Mouse (Mus musculus): ENCODE results near the gene Dmkn. TPM values are rescaled to one million over a fixed set of nuclear protein-coding genes. Genes with fewer than 3 reads are reported as not detected.

Dmkn gene
- polyA plus RNA-seq, 1 experiment from 2014 or later, result 0.57 TPM

- ATAC-seq, result no peak
- Histone ChIP-seq H3K9me3 (no peaks in the 10 kb centered on the region), H3K4me1 (replicated peaks) (0 out of 2 replicates have a peak, but pooled peaks cover 2% of the 10 kb centered on the region), H3K27ac (no peak overlapping the region), H3K4me3 (replicated peaks) (no peak overlapping the region), H3K36me3 (no peaks in the 10 kb centered on the region), H3K27me3 (no peaks in the 10 kb centered on the region), H3K9ac (replicated peaks) (no peak overlapping the region), H3K4me2 (replicated peaks) (no peak overlapping the region)
- WGBS, result 26% methylated on average over 9 of the region's 9 CpGs
Measured at GRCm38 (mm10) chr7:30769236-30769635, 5.7 kb downstream of the Dmkn start.

- ATAC-seq, result no peak
- Histone ChIP-seq H3K36me3 (no peaks in the 10 kb centered on the region), H3K27me3 (no peaks in the 10 kb centered on the region), H3K9ac (replicated peaks) (no peak overlapping the region), H3K4me2 (replicated peaks) (no peak overlapping the region), H3K4me3 (replicated peaks) (no peak overlapping the region), H3K9me3 (no peaks in the 10 kb centered on the region), H3K27ac (no peak overlapping the region), H3K4me1 (replicated peaks) (no peaks in the 10 kb centered on the region)
- WGBS, result 93% methylated on average over 9 of the region's 9 CpGs
Measured at GRCm38 (mm10) chr7:30776104-30776503, 12.5 kb downstream of the Dmkn start.

DNA sequence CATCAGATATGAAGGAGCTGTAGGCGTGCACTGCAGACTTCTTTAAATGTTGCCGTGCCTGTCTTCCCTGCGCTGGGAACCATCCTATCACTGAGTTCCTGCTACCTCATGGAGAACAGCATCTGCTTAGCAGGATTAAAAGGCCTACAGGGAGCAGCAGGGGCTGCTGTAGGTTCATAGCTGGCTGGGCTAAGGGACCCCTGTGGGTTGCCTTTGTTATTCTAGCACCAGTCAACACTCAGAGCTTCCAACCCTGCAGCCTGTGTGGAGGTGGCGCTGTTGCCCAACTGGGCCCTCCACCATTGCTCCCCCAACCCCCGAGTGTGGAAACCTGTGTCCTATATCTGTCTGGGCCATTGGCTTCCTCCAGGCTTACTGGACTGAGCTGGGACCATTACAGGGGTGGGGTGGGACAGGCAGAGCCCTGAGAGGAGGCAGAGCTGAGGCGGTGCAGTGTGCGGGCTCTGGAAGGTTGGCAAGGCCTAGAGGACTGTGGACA is 13.6 kb downstream of the Dmkn start:
- H3K4me2 ChIP-seq (replicated peaks), result no peak overlapping the region
- H3K4me3 ChIP-seq (replicated peaks), result no peak overlapping the region
- H3K27me3 ChIP-seq, result no peaks in the 10 kb centered on the region
- H3K9me3 ChIP-seq, result no peaks in the 10 kb centered on the region
- no peak overlapping the region for H3K9ac ChIP-seq (replicated peaks)
- no peak overlapping the region for H3K27ac ChIP-seq
- no peaks in the 10 kb centered on the region for H3K36me3 ChIP-seq
- no peak; the same call in 1 of the 2 replicates for ATAC-seq
- H3K4me1 ChIP-seq (replicated peaks), result no peaks in the 10 kb centered on the region
- 49% methylated on average over 7 of the region's 7 CpGs for WGBS

GRCm38 (mm10) chr7:30777911-30778310 is 14.4 kb downstream of the Dmkn start:
- Histone ChIP-seq H3K4me3 (replicated peaks) (no peak overlapping the region), H3K36me3 (no peaks in the 10 kb centered on the region), H3K9me3 (no peaks in the 10 kb centered on the region), H3K4me1 (replicated peaks) (no peaks in the 10 kb centered on the region), H3K9ac (replicated peaks) (no peak overlapping the region), H3K27me3 (no peaks in the 10 kb centered on the region), H3K4me2 (replicated peaks) (no peak overlapping the region), H3K27ac (no peak overlapping the region)
- ATAC-seq, result no peak
- 95% methylated on average over 1 of the region's 1 CpGs for WGBS

GRCm38 (mm10) chr7:30781792-30782191 is 18.2 kb downstream of the Dmkn start:
- Histone ChIP-seq H3K27ac (no peak overlapping the region), H3K36me3 (no peaks in the 10 kb centered on the region), H3K4me3 (replicated peaks) (no peak overlapping the region), H3K9me3 (no peaks in the 10 kb centered on the region), H3K9ac (replicated peaks) (no peak overlapping the region), H3K27me3 (no peaks in the 10 kb centered on the region), H3K4me2 (replicated peaks) (no peak overlapping the region), H3K4me1 (replicated peaks) (peaks cover 7% of the 10 kb centered on the region)
- 72% methylated on average over 4 of the region's 4 CpGs for WGBS
- no peak for ATAC-seq

GRCm38 (mm10) chr7:30782658-30783057 is 19.1 kb downstream of the Dmkn start:
- no peaks in the 10 kb centered on the region for H3K27me3 ChIP-seq
- ATAC-seq, result no peak
- WGBS, result 83% methylated on average over 3 of the region's 3 CpGs

GRCm38 (mm10) chr7:30785154-30785553 is 21.6 kb downstream of the Dmkn start:
- H3K36me3 ChIP-seq, result no peaks in the 10 kb centered on the region
- H3K4me2 ChIP-seq (replicated peaks), result no peak overlapping the region
- peak overlapping the region; percentile 30; the same call in 1 of the 2 replicates for H3K27ac ChIP-seq
- no peaks in the 10 kb centered on the region for H3K9me3 ChIP-seq
- H3K4me1 ChIP-seq (replicated peaks), result peaks cover 7% of the 10 kb centered on the region
- WGBS, result 68% methylated on average over 1 of the region's 1 CpGs
- H3K9ac ChIP-seq (replicated peaks), result no peak overlapping the region
- H3K27me3 ChIP-seq, result no peaks in the 10 kb centered on the region
- H3K4me3 ChIP-seq (replicated peaks), result no peak overlapping the region
- 0 out of 2 replicates have a peak, but pooled peaks have one; percentile 27 for ATAC-seq

More at GRCm38 (mm10) chr7:30782658-30783057, 19.1 kb downstream of the Dmkn start:
- Histone ChIP-seq H3K9me3 (no peaks in the 10 kb centered on the region), H3K36me3 (no peaks in the 10 kb centered on the region), H3K9ac (replicated peaks) (no peak overlapping the region), H3K4me3 (replicated peaks) (no peak overlapping the region), H3K4me1 (replicated peaks) (peaks cover 7% of the 10 kb centered on the region), H3K4me2 (replicated peaks) (no peak overlapping the region), H3K27ac (no peak overlapping the region)

DNA sequence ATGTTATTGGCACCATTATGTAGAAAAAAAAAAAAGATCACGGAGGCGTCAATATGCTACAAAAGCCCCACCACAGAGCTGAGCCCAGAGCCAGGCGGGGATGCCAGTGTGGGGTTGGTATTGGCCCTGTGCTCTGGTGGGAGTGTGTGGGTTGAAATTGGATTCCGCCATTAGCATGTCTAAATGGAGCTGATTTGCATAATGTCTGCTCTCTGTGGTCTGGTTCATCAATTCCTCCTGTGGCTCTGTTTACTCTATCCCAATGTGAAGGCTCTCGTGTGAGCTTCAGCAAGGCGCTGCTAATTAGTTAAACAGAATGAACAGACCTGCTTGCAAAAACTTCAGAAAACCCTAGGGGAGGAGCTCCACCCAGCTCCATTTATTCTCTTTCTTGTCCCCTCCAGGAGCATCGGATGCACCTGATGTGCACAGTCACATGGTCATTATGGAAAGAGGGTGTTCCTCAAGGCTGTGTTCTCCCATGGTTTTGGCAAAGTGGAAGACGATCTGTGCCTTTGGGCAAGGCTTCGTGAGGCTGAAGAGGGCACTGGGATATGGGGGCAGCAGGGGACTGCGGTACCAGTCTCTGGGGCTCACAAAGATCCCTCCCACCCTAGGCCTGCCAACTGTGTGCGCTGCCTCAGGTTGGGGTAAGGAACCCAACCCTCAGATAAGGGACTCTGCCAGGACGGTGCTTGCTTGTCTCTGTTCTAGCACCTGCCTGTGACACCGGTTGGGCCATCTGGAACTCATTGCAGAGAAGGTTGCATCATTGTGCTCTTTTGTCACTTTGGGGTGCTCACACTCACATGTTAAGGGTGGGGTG is 22.4 kb downstream of the Dmkn start:
- H3K27me3 ChIP-seq, result no peaks in the 10 kb centered on the region
- H3K4me1 ChIP-seq (replicated peaks), result peaks cover 7% of the 10 kb centered on the region
- H3K9me3 ChIP-seq, result no peaks in the 10 kb centered on the region
- ATAC-seq, result peak; percentile 74
- peak overlapping the region; percentile 30; the same call in 1 of the 2 replicates for H3K27ac ChIP-seq
- no peak overlapping the region for H3K9ac ChIP-seq (replicated peaks)
- H3K4me2 ChIP-seq (replicated peaks), result no peak overlapping the region
- WGBS, result 69% methylated on average over 13 of the region's 13 CpGs
- no peaks in the 10 kb centered on the region for H3K36me3 ChIP-seq
- no peak overlapping the region for H3K4me3 ChIP-seq (replicated peaks)

- H3K4me1 ChIP-seq (replicated peaks), result peaks cover 7% of the 10 kb centered on the region
- no peaks in the 10 kb centered on the region for H3K27me3 ChIP-seq
- no peak within 1 kb of the TSS for H3K27ac ChIP-seq
- H3K4me3 ChIP-seq (replicated peaks), result no peak within 1 kb of the TSS
- H3K4me2 ChIP-seq (replicated peaks), result no peak within 1 kb of the TSS
- ATAC-seq, result no peak
- H3K9ac ChIP-seq (replicated peaks), result no peak within 1 kb of the TSS
- 42% methylated on average over 15 of the region's 15 CpGs for WGBS
- H3K9me3 ChIP-seq, result no peaks in the 10 kb centered on the region
- H3K36me3 ChIP-seq, result no peaks in the 10 kb centered on the region
Measured at GRCm38 (mm10) chr7:30787377-30788022, 23.9 kb downstream of the Dmkn start, which contains the start of gene Krtdap. TSS of gene Krtdap (plus strand) at chr7:30787896.

GRCm38 (mm10) chr7:30790141-30790540 is 26.6 kb downstream of the Dmkn start:
- Histone ChIP-seq H3K4me2 (replicated peaks) (no peak overlapping the region), H3K4me1 (replicated peaks) (peaks cover 7% of the 10 kb centered on the region), H3K36me3 (no peaks in the 10 kb centered on the region), H3K9me3 (no peaks in the 10 kb centered on the region), H3K27ac (no peak overlapping the region), H3K4me3 (replicated peaks) (no peak overlapping the region), H3K9ac (replicated peaks) (no peak overlapping the region), H3K27me3 (no peaks in the 10 kb centered on the region)
- 81% methylated on average over 10 of the region's 10 CpGs for WGBS
- no peak for ATAC-seq

GRCm38 (mm10) chr7:30791921-30792320 is 28.4 kb downstream of the Dmkn start:
- no peaks in the 10 kb centered on the region for H3K9me3 ChIP-seq
- no peaks in the 10 kb centered on the region for H3K36me3 ChIP-seq
- WGBS, result 28% methylated on average over 9 of the region's 9 CpGs
- no peak overlapping the region for H3K4me3 ChIP-seq (replicated peaks)
- no peaks in the 10 kb centered on the region for H3K27me3 ChIP-seq
- H3K4me1 ChIP-seq (replicated peaks), result no peaks in the 10 kb centered on the region
- H3K27ac ChIP-seq, result no peak overlapping the region
- no peak for ATAC-seq
- no peak overlapping the region for H3K4me2 ChIP-seq (replicated peaks)
- H3K9ac ChIP-seq (replicated peaks), result no peak overlapping the region

GRCm38 (mm10) chr7:30794921-30795320 is 31.4 kb downstream of the Dmkn start:
- Histone ChIP-seq H3K36me3 (no peaks in the 10 kb centered on the region), H3K27me3 (no peaks in the 10 kb centered on the region), H3K9ac (replicated peaks) (no peak overlapping the region), H3K4me3 (replicated peaks) (no peak overlapping the region), H3K27ac (no peak overlapping the region), H3K4me1 (replicated peaks) (no peaks in the 10 kb centered on the region), H3K9me3 (no peaks in the 10 kb centered on the region), H3K4me2 (replicated peaks) (no peak overlapping the region)
- no peak for ATAC-seq

All from midbrain, embryonic 13.5 days (tissue).